Mouse (Mus musculus) layer of hippocampus, adult 2 months (tissue): ENCODE results near the gene Ruvbl2. TPM values are rescaled to one million over a fixed set of nuclear protein-coding genes. Genes with fewer than 3 reads are reported as not detected.

ENCODE experiments used
- DNase-seq, 2 experiments: peaks; one replicate each; pipeline ENCODE4 v3.0.0; 2022; ENCODE audit warnings: low spot score in 2 of 2
- H3K27ac ChIP-seq: fragments of 200-600 bp; 2 replicates; pipeline ENCODE4 v1.8.1; 2022
- H3K4me3 ChIP-seq: fragments of 200-600 bp; 2 replicates; pipeline ENCODE4 v1.8.1; 2022; ENCODE audit warnings: mild to moderate bottlenecking
- CTCF ChIP-seq: fragments of 200-600 bp; conservative IDR thresholded peaks from 2 replicates; pipeline ENCODE4 v1.8.1; 2022; ENCODE audit warnings: antibody characterized with exemption, mild to moderate bottlenecking, moderate library complexity
- total RNA-seq, 2 experiments: library from RNA; stranded (reverse); gene quantifications; 2 replicates each; pipeline ENCODE4 v1.2.3; 2021

The Ruvbl2 gene
- total RNA-seq, 2 experiments from 2014 or later = 35.0 to 37.2 TPM

DNA sequence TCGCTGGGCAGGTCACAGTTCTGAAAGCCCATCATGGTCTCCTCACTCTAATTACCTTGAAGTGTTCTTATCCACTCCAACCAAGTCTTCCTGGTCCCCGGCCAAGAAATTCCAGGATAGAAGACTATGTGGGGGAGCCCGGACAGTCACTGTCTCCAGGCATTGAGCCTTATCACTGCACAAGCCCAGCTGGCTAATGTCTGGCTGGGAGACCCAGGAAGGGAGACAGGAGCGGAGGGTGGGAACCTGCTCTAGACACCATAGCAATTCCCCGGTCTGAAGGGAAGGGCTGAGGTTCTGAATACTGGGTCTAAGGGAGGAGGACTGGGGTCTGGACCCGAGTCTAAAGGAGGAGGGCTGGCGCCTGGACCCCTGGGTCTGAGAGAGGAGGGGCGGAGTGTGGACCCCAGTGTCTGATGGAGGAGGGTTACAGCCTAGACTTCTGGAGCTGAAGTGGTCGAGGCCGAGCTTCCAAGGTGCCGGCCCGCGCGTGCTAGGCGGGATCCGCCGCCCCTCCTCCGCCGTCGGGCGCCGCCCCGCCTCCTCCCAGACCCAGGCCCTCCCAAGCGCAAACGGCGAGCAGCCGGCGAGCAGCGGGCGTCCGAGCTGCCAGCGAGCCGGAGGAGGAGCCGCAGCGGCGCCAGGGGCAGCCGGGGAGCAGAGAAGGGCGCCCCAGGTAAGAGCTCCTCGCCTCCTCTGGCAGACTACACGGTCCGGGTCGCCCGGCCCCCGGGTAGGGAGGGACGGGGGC, 24.6 kb downstream of the Ruvbl2 start, which contains the start of gene Ntf5:
TSS of gene Ntf5 (plus strand) at position 583 of the 751 bp plus-strand sequence.
- DNase-seq = no peak
- Histone ChIP-seq H3K4me3 (peak within 1 kb of the TSS; percentile 50), H3K27ac (no peak within 1 kb of the TSS)
- TF ChIP-seq CTCF = no peak

- TF ChIP-seq CTCF = no peak
- no peak overlapping the region for H3K4me3 ChIP-seq
- no peak for DNase-seq
- no peak overlapping the region for H3K27ac ChIP-seq
These were observed 25.5 kb downstream of the Ruvbl2 start for GRCm38 (mm10) chr7:45412421-45412820.

- no peak for DNase-seq
- Histone ChIP-seq H3K4me3 (no peak overlapping the region), H3K27ac (no peak overlapping the region)
- TF ChIP-seq CTCF = no peak
These were observed 28.3 kb downstream of the Ruvbl2 start for GRCm38 (mm10) chr7:45409497-45410163.

DNA sequence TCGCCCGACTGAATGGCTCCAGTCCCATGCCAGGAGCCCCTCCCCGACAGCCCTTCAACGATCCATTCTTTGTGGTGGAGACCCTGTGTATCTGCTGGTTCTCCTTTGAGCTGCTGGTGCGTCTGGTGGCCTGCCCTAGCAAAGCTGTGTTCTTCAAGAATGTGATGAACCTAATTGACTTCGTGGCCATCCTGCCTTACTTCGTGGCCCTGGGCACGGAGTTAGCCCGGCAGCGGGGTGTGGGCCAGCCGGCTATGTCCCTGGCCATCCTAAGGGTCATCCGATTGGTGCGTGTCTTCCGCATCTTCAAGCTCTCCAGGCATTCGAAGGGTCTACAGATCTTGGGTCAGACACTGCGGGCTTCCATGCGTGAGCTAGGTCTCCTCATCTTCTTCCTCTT, 28.9 kb downstream of the Ruvbl2 start:
- no peak overlapping the region for H3K27ac ChIP-seq
- no peak for DNase-seq
- TF ChIP-seq CTCF = no peak

DNA sequence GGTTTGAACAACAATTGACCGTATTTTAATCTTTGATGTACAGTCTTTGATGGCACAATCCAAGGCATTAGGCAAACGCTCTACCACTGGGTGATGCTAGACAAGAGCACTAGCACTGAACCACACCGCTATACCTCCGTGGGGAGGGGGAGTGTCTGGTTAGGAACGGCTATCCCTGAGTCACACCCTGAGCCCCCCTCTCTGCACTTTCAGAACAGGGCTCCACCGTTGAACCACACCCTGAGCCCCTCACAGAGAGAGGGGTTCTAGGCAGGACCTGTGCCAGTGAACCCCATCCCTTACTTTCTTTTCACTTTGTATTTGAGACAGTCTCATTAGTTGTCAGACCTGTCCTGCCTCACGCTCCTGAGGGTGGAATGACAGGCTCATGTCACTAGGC, 29.5 kb downstream of the Ruvbl2 start:
- H3K27ac ChIP-seq = no peak overlapping the region
- no peak for TF ChIP-seq CTCF
- no peak for DNase-seq
- H3K4me3 ChIP-seq = no peak overlapping the region

More for the DNA sequence above, 28.9 kb downstream of the Ruvbl2 start:
- no peak overlapping the region for H3K4me3 ChIP-seq

DNA sequence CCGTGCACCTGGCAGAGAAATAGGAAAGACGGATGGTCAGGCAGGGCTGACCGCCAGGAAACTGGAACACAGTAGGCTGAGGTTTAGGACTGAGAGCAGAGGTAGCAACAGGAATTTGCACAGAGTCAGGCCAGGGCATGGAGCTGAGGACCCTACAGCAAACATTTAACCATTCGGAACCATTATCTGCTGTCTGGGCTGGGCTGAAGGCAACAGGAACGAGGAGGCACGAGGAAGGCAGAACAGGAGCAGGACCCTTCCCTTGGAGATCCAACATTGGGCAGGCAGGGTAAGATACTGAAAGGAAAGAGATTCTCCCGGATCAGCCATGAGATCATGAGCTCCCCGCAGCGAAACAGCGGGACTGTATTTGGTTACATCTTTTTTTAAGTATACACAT, 30.1 kb downstream of the Ruvbl2 start:
- Histone ChIP-seq H3K4me3 (no peak overlapping the region), H3K27ac (no peak overlapping the region)
- no peak for DNase-seq
- no peak for TF ChIP-seq CTCF

DNA sequence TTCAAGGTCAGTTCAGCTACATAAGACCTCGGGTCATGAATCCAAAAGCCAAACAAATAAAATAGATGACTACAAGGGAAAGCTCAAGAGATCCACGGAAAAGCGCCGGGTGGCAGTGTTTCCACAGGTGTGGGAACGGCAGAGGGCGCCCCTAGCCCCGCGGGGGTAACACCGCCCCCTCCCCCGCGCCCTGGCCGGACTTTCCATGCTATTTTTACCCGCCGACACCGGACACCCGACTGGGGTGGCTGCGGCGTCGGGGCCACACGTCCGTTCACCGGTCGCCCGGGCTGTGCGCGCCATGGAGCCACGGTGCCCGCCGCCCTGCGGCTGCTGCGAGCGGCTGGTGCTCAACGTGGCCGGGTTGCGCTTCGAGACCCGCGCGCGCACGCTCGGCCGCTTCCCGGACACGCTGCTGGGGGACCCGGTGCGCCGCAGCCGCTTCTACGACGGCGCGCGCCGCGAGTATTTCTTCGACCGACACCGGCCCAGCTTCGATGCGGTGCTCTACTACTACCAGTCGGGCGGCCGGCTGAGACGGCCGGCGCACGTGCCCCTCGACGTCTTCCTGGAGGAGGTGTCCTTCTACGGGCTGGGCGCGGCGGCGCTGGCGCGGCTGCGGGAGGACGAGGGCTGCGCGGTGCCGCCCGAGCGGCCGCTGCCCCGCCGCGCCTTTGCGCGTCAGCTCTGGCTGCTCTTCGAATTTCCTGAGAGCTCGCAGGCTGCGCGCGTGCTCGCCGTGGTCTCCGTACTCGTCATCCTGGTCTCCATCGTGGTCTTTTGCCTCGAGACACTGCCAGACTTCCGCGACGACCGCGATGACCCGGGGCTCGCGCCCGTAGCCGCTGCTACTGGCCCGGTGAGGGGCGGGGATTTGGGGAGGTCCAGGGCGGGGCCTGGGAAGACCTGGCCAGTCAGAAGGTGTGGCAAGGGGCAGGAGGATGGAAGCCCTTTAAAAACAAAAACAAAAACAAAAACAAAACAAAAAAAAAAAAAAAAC, 31.4 kb downstream of the Ruvbl2 start:
- H3K4me3 ChIP-seq = peak overlapping the region; percentile 18; the same call in 1 of the 2 replicates
- no peak overlapping the region for H3K27ac ChIP-seq
- no peak for DNase-seq
- peak; percentile 47 for TF ChIP-seq CTCF

DNA sequence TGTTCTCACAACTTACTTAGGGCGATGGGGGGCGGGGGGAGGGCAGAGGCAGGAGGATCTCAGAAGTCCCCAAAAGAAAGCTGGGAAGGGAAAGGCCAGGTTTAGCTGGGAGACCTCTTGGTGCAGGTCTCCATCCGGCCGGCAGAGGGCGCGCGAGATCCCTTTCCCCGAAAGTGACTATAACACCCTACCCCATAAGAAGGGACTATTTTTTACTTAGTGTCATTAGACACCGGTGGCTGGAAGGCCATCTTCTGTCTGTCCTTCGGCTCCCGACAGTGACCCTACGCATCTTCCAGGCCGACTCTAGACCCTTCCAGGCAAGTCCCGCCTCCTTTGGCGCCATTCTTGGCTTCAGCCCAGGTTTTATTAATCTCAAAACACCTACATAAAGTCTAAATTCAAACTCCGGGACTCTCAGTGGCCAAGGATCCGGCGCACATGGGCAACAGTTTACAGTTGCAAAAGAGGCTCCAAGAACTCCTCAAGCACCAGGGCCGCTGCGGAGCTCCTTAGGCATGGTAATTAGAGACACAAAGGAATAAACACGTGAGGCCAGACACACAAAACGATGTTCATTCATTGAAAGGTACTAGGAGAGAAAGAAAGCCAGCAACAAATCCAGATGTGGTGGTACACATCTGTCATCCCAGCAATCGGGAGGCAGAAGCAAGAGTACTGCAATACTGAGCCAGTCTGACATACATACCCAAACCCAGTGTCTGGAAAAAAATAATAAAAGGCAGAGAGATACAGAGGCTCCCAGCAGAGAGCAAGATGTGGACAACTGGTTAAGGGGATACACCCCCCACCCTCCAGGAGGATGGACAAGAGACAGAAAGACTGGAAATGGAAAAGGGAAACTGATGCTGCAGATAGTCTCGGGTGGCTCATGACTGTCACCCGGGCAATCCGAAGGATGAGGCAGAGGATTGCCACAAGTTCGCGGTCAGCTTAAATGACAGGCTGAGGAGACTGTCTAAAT, 32.5 kb downstream of the Ruvbl2 start, which contains the start of gene Kcna7:
TSS of gene Kcna7 (plus strand) at position 563 of the 985 bp plus-strand sequence.
- Histone ChIP-seq H3K4me3 (peak within 1 kb of the TSS; percentile 50), H3K27ac (no peak within 1 kb of the TSS)
- peak; percentile 36 to 77 for DNase-seq
- peak; percentile 95 for TF ChIP-seq CTCF

DNA sequence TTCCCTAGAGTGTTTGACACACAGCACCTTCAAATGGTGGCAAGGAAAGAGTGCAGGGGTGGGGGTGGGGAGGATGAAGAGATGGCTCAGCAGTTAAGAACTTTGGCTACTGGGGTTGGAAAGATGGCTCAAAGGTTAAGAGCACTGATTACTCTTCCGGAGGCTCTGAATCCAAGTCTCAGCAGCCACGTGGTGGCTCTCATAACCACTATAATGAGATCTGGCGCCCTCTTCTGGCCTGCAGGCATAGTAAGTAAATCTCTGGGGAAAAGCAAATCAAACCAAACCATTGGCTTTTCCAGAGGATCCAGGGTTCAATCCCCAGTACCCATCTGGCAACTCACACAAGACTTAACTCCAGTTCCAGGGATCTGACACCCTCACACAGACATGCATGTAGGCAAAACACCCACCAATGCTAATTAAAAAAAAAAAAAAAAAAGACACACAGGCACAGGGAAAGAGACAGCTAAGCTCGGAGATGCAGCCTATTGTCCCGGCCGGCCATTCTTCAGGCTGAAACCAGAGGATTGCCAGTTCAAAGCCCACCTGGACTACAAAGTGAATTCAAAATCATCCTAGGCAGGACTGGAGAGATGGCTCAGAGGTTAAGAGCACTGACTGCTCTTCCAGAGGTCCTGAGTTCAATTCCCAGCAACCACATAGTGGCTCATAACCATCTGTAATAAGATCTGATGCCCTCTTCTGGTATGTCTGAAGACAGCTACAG, 34.2 kb downstream of the Ruvbl2 start:
- H3K4me3 ChIP-seq = no peak overlapping the region
- no peak overlapping the region for H3K27ac ChIP-seq
- peak in 1 of 2 experiments; percentile 28 for DNase-seq
- peak; percentile 75 for TF ChIP-seq CTCF

DNA sequence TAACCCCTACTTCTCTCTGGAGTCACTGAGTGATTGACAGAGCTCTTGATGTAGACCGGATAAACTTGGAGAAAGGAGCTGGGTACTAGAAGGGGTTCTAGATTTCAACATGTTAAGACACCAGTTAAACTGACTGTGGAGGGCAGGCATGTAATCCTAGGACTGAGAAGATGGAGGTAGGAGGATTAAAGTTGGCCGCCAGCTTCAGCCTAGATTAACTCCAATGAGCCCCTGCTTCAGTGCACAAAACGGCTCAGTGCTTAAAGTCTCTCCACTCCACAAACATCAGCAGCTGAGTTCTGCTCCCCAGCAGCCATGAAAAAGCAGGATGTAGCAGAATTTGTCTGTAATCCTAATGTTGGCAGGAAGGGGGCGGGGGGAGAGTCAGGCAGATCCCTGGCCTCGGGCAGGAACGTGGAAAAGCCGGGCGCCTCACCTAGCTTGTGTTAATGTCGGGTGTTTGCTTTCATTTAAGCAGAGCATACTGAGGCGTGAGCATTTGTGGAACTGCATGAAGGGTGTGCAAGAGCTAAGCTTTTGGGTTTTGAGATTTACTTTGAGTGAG, 36.3 kb downstream of the Ruvbl2 start:
- H3K27ac ChIP-seq = no peak overlapping the region
- no peak for DNase-seq
- TF ChIP-seq CTCF = no peak
- H3K4me3 ChIP-seq = no peak overlapping the region

GRCm38 (mm10) chr7:45396787-45397186, 41.1 kb downstream of the Ruvbl2 start:
- no peak for DNase-seq
- TF ChIP-seq CTCF = no peak
- no peak overlapping the region for H3K4me3 ChIP-seq
- no peak overlapping the region for H3K27ac ChIP-seq
